Mouse (Mus musculus) liver, adult 2 months (tissue): ENCODE measurements around the gene Gm5134.

Source experiments
- CTCF ChIP-seq: fragments of 200-500 bp; IDR thresholded peaks from 2 replicates; pipeline ENCODE4 v1.5.1; 2011; ENCODE audit warnings: low read depth, low read length, control low read depth
- POLR2A ChIP-seq: fragments of 200-500 bp; IDR thresholded peaks from 2 replicates; pipeline ENCODE4 v1.6.1; 2011; ENCODE audit warnings: low read length, control low read depth; ENCODE audit not compliant: insufficient read depth; ENCODE audit errors: extremely low read depth

GRCm38 (mm10) chr10:75934991-75935390 is 19.3 kb upstream of the Gm5134 start:
- TF ChIP-seq POLR2A (no peak), CTCF (no peak)
